Mouse (Mus musculus): ENCODE measurements at regions not wholly inside any gene's neighbourhood (a gene's known extent, or its start where the extent isn't known, plus 50 kb on each side); places are given as distances from the start of the nearest gene placed in this dataset.
A peak's percentile ranks its signal among the peaks of the same experiment; 100 is the strongest.

GRCm38 (mm10) chr2:74930702-74931101, 105.1 kb downstream of the Mtx2 start:
- DNase-seq (ENCODE audit: low read depth, low spot score), result no peak

- no peak for DNase-seq (ENCODE audit: low read depth, low spot score)
Observed at GRCm38 (mm10) chr2:74933190-74933589, 107.6 kb downstream of the Mtx2 start.

GRCm38 (mm10) chr2:74933771-74934170, 108.2 kb downstream of the Mtx2 start:
- no peak for DNase-seq (ENCODE audit: low read depth, low spot score)

GRCm38 (mm10) chr2:74938711-74939110, 113.1 kb downstream of the Mtx2 start:
- DNase-seq (ENCODE audit: low read depth, low spot score), result no peak

GRCm38 (mm10) chr2:74941966-74942365, 116.4 kb downstream of the Mtx2 start:
- no peak for DNase-seq (ENCODE audit: low read depth, low spot score)

- DNase-seq (ENCODE audit: low read depth, low spot score), result no peak
Observed at GRCm38 (mm10) chr2:74942611-74943198, 117.1 kb downstream of the Mtx2 start.

GRCm38 (mm10) chr2:74945185-74945749, 119.7 kb downstream of the Mtx2 start:
- DNase-seq (ENCODE audit: low read depth, low spot score), result no peak

GRCm38 (mm10) chr2:74951401-74952260, 126.0 kb downstream of the Mtx2 start:
- no peak for DNase-seq (ENCODE audit: low read depth, low spot score)

GRCm38 (mm10) chr2:74954101-74954500, 128.5 kb downstream of the Mtx2 start:
- no peak for DNase-seq (ENCODE audit: low read depth, low spot score)

- no peak for DNase-seq (ENCODE audit: low read depth, low spot score)
Observed at GRCm38 (mm10) chr2:74955281-74956128, 129.9 kb downstream of the Mtx2 start.

- no peak for DNase-seq (ENCODE audit: low read depth, low spot score)
Observed at GRCm38 (mm10) chr2:74956129-74956450, 130.5 kb downstream of the Mtx2 start.

- DNase-seq (ENCODE audit: low read depth, low spot score), result no peak
Observed at GRCm38 (mm10) chr2:74956556-74956955, 131.0 kb downstream of the Mtx2 start.

GRCm38 (mm10) chr2:74959936-74960335, 134.3 kb downstream of the Mtx2 start:
- no peak for DNase-seq (ENCODE audit: low read depth, low spot score)

- DNase-seq (ENCODE audit: low read depth, low spot score), result no peak
Observed at GRCm38 (mm10) chr2:74962416-74962815, 136.8 kb downstream of the Mtx2 start.

- peak; percentile 69 for DNase-seq (ENCODE audit: low read depth, low spot score)
Observed at GRCm38 (mm10) chr2:74964360-74964759, 138.8 kb downstream of the Mtx2 start.

- no peak for DNase-seq (ENCODE audit: low read depth, low spot score)
Observed at GRCm38 (mm10) chr2:74964980-74965379, 139.4 kb downstream of the Mtx2 start.

GRCm38 (mm10) chr2:74965384-74966060, 139.9 kb downstream of the Mtx2 start:
- DNase-seq (ENCODE audit: low read depth, low spot score), result no peak

- DNase-seq (ENCODE audit: low read depth, low spot score), result no peak
Observed at GRCm38 (mm10) chr2:74970611-74971265, 145.1 kb downstream of the Mtx2 start.

- no peak for DNase-seq (ENCODE audit: low read depth, low spot score)
Observed at GRCm38 (mm10) chr2:74973386-74973785, 147.8 kb downstream of the Mtx2 start.

GRCm38 (mm10) chr2:74974595-74975325, 149.2 kb downstream of the Mtx2 start:
- DNase-seq (ENCODE audit: low read depth, low spot score), result no peak

All from A20 (cell line).